Mouse (Mus musculus) E14TG2a.4 (cell line): ENCODE results near the gene Slc2a12.

Experiments
- CTCF ChIP-seq: conservative IDR thresholded peaks from 2 replicates; pipeline ENCODE4 v1.5.1; 2014; ENCODE audit warnings: low read length
- NANOG ChIP-seq: IDR thresholded peaks from 2 replicates; pipeline ENCODE4 v1.6.1; 2014; ENCODE audit warnings: borderline replicate concordance, low read length, mixed read lengths

DNA sequence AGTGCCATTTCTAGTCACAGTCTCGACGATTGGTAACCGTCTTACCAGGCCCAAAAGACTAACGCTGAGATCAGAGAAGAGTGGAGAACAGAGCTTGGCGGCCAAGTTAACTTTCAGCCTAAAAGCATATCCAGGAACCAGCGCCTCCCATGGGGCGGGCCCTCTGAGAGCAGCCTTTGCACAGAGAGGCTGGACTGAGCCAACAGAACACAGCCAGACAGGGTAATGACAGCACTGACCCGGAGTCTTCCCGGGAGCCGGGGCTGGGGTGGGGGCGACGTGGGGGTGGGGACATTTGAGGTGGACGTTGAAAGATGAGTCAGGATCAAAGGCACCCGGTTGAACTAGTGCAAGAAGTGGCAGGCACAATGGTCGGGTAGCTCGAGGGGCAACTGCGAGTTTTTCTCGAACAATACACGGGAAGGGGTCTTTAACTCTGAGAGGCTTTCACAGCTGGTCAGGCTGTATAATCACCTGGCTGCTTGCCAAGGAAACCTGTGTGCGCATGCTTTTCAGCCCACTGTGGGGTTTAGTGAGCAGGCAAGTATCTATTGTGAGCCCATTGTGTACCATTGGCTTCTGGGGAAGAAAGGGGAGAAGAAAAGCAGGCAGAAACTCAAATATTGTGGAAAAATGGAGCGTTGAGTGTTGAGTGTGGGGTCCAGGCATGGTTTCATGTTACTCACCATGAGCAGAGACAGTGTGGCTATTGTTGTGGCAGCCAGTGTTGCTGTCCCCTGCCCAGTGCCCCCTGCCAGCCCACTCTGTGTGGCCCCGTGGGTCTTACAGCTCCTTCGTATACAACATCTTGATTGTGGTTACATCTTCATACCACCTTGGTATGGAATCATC is 13.9 kb downstream of the Slc2a12 start:
- TF ChIP-seq CTCF (no peak), NANOG (no peak)
